10 mouse cellular contexts compared by ENCODE assay signal in genomic region chr19:37697335-37697636, GRCm38 (mm10). TPM values are rescaled to one million over a fixed set of nuclear protein-coding genes. Genes with fewer than 3 reads are reported as not detected.
DNase-seq lines count a peak whose midpoint lies in the region; ATAC-seq lines count a peak whose summit lies in the region.
"Had no signal": no experiment of that assay in that cellular context is flagged by ENCODE, and none has a peak within 500 bp of the region (broad histone marks: within the 10 kb centered on the region; RNA-seq: fewer than 3 reads in every experiment).

No protein-coding gene starts in this region.

- no peak overlapping the region for H3K9ac ChIP-seq in lung, embryonic 15.5 days
- H3K9ac ChIP-seq in forebrain, embryonic 14.5 days (ENCODE audit: low read length): no peak overlapping the region
- H3K9ac ChIP-seq in liver, embryonic 11.5 days (ENCODE audit: low read depth, low read length): no peak overlapping the region
- H3K9ac ChIP-seq in stomach, embryonic 15.5 days: no peak overlapping the region

- H3K4me2 ChIP-seq in lung, embryonic 15.5 days: peak overlapping the region; percentile 58
- H3K4me2 ChIP-seq in forebrain, embryonic 14.5 days (ENCODE audit: low read length): peak overlapping the region; percentile 48
- peak overlapping the region; percentile 60 for H3K4me2 ChIP-seq in liver, embryonic 11.5 days
- peak overlapping the region; percentile 63 for H3K4me2 ChIP-seq in stomach, embryonic 15.5 days

- H3K27me3 ChIP-seq in lung, embryonic 15.5 days: peaks cover 98% of the 10 kb centered on the region
- H3K27me3 ChIP-seq in forebrain, embryonic 14.5 days (replicated peaks; ENCODE audit: control insufficient read depth, insufficient read depth, low read length): peaks cover 97% of the 10 kb centered on the region
- H3K27me3 ChIP-seq in liver, embryonic 11.5 days (replicated peaks; ENCODE audit: control insufficient read depth, insufficient read depth, low read length): peaks cover 97% of the 10 kb centered on the region
- peaks cover 93% of the 10 kb centered on the region for H3K27me3 ChIP-seq in stomach, embryonic 15.5 days (replicated peaks)

- no peaks in the 10 kb centered on the region for H3K36me3 ChIP-seq in lung, embryonic 15.5 days
- H3K36me3 ChIP-seq in forebrain, embryonic 14.5 days (ENCODE audit: control insufficient read depth, insufficient read depth, low read length): no peaks in the 10 kb centered on the region
- H3K36me3 ChIP-seq in liver, embryonic 11.5 days (ENCODE audit: control insufficient read depth, insufficient read depth, low read length): no peaks in the 10 kb centered on the region
- H3K36me3 ChIP-seq in stomach, embryonic 15.5 days: no peaks in the 10 kb centered on the region

- peak overlapping the region; percentile 36 for H3K4me3 ChIP-seq in lung, embryonic 15.5 days
- peak overlapping the region; percentile 23 for H3K4me3 ChIP-seq in forebrain, embryonic 14.5 days (ENCODE audit: low read depth, low read length)
- H3K4me3 ChIP-seq in liver, embryonic 11.5 days (ENCODE audit: low read depth, low read length): peak overlapping the region; percentile 42
- H3K4me3 ChIP-seq in stomach, embryonic 15.5 days (replicated peaks): peak overlapping the region; percentile 36

- H3K27ac ChIP-seq in lung, embryonic 15.5 days: no peak overlapping the region
- H3K27ac ChIP-seq in forebrain, embryonic 14.5 days (ENCODE audit: low read depth, low read length): no peak overlapping the region
- H3K27ac ChIP-seq in liver, embryonic 11.5 days (ENCODE audit: low read depth, low read length): no peak overlapping the region
- no peak overlapping the region for H3K27ac ChIP-seq in stomach, embryonic 15.5 days

- H3K9me3 ChIP-seq in lung, embryonic 15.5 days: no peaks in the 10 kb centered on the region
- no peaks in the 10 kb centered on the region for H3K9me3 ChIP-seq in forebrain, embryonic 14.5 days (replicated peaks; ENCODE audit: control insufficient read depth, low read length)
- H3K9me3 ChIP-seq in liver, embryonic 11.5 days (ENCODE audit: control insufficient read depth, low read length): no peaks in the 10 kb centered on the region
- no peaks in the 10 kb centered on the region for H3K9me3 ChIP-seq in stomach, embryonic 15.5 days

- WGBS in lung, embryonic 15.5 days: 2% methylated on average over 18 of the region's 18 CpGs
- WGBS in forebrain, embryonic 14.5 days: under 1% methylated on average over 18 of the region's 18 CpGs
- WGBS in liver, embryonic 11.5 days: under 1% methylated on average over 18 of the region's 18 CpGs
- WGBS in stomach, embryonic 15.5 days: 1% methylated on average over 18 of the region's 18 CpGs

- peaks cover 41% of the 10 kb centered on the region for H3K4me1 ChIP-seq in lung, embryonic 15.5 days
- peaks cover 2% of the 10 kb centered on the region; the same call in 1 of the 2 replicates for H3K4me1 ChIP-seq in forebrain, embryonic 14.5 days (ENCODE audit: control insufficient read depth, insufficient read depth, low read length)
- H3K4me1 ChIP-seq in liver, embryonic 11.5 days (replicated peaks; ENCODE audit: control insufficient read depth, insufficient read depth, low read length): peaks cover 23% of the 10 kb centered on the region
- peaks cover 22% of the 10 kb centered on the region for H3K4me1 ChIP-seq in stomach, embryonic 15.5 days

- no peak for DNase-seq in lung, postnatal 36 days
- DNase-seq in forebrain, embryonic 14.5 days (ENCODE audit: low spot score): no peak
- no peak for DNase-seq in liver, embryonic 11.5 days (ENCODE audit: low spot score)
- no peak for DNase-seq in cerebellum, adult 9-10 months
- DNase-seq in thymus, postnatal 25 days: no peak
- DNase-seq in kidney, postnatal 14 days: no peak
- DNase-seq: cerebellum, postnatal 25 days had no signal

- ATAC-seq in lung, embryonic 15.5 days (ENCODE audit: borderline replicate concordance, extremely low read depth, low FRiP score, low TSS enrichment): no peak
- ATAC-seq in forebrain, embryonic 14.5 days: no peak
- no peak for ATAC-seq in liver, embryonic 11.5 days (replicated peaks; ENCODE audit: low FRiP score)
- no peak for ATAC-seq in stomach, embryonic 15.5 days (ENCODE audit: insufficient read depth, low FRiP score, low read depth)

RNA-seq across cellular contexts. Expression of gene Cyp26a1, which starts 0.3 kb away (rescaled TPM):
- polyA plus RNA-seq in lung, embryonic 15.5 days (2015; fragmentation: Nextera tagmentation; extraction: Ambion mirVana): 0.25 and 0.50 TPM in 2 replicates
- polyA plus RNA-seq in forebrain, embryonic 14.5 days (2014; fragmentation: Nextera tagmentation; extraction: Ambion mirVana): 0.12 TPM in 1 of 2 replicates, not detected in the other
- polyA plus RNA-seq in liver, embryonic 11.5 days (2014; fragmentation: Nextera tagmentation; extraction: Ambion mirVana): 0.58 and 0.63 TPM in 2 replicates
- polyA plus RNA-seq in stomach, embryonic 15.5 days (2015; fragmentation: Nextera tagmentation; extraction: Ambion mirVana): 4.5 and 8.5 TPM in 2 replicates

RNA-seq across cellular contexts. Expression of gene Cyp26c1, which starts 11.9 kb away (rescaled TPM):
- not detected in 2 replicates for polyA plus RNA-seq in lung, embryonic 15.5 days (2015; fragmentation: Nextera tagmentation; extraction: Ambion mirVana)
- not detected in 2 replicates for polyA plus RNA-seq in forebrain, embryonic 14.5 days (2014; fragmentation: Nextera tagmentation; extraction: Ambion mirVana)
- 0.10 TPM in 2 replicates for polyA plus RNA-seq in liver, embryonic 11.5 days (2014; fragmentation: Nextera tagmentation; extraction: Ambion mirVana)
- polyA plus RNA-seq in stomach, embryonic 15.5 days (2015; fragmentation: Nextera tagmentation; extraction: Ambion mirVana): 0.08 and 0.12 TPM in 2 replicates
- polyA plus RNA-seq: testis, adult 2 months had no signal
